Mouse (Mus musculus) heart, postnatal 0 days (tissue): ENCODE results near the gene Mdga2.

Experiments
- CTCF ChIP-seq: IDR thresholded peaks from 2 replicates; pipeline ENCODE4 v1.5.1; 2016; ENCODE audit warnings: antibody characterized with exemption, control low read depth, low read depth
- EP300 ChIP-seq: IDR thresholded peaks from 2 replicates; pipeline ENCODE4 v1.6.1; 2016; ENCODE audit warnings: antibody characterized with exemption, low read depth

DNA sequence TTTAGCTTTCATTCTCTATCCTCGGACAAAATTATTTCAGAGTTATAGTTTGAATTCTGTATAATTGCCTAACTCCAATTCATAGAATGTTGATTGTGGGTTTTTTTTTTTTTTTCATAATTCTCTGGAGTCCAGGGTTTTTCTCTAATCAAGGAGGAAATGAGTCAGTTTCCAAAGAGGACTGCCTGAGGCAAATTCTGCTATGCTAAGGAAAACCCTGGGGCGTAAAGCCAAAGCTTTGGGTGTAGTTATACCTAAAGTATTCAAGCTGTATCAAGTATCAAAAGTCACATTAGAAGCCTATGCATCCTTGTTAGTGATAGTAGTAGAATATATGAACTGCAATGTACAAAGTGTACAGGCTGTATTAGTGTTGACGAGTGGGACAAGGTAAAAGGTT is 519.6 kb downstream of the Mdga2 start:
- no peak for TF ChIP-seq CTCF
- no peak for TF ChIP-seq EP300
